Mouse (Mus musculus) skeletal muscle tissue, adult 2 months (tissue): ENCODE results near the gene Nme3.

Source experiments
- DNase-seq: peaks from one replicate; pipeline ENCODE4 v3.0.0-alpha.2; 2012; ENCODE audit warnings: low read depth, low spot score

The Nme3 gene

GRCm38 (mm10) chr17:24896241-24896992, at the start of gene Nme3:
Gene Nme3, plus strand, starts transcription at chr17:24896500.
- DNase-seq: no peak

DNA sequence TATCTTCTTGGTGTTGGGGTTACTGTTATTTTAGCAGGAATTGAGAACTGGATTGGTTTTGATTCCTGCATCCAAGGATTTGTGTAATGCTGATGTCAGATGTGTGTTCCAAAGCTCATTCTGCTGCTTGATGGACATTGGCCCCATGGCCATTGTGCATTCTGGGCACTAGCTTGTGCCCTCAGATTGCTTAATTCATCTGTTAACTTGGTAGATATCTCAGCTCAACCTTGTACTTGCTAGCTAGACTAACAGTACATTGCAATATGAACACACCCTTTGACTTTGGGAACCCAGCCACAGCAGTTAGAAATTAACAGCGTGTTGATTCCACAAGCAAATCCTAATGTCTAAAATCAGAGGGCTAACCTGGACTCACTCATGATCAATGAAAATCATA, 48.9 kb upstream of the Nme3 start:
- no peak for DNase-seq

- DNase-seq: no peak
Measured at GRCm38 (mm10) chr17:24848600-24849031, 47.7 kb upstream of the Nme3 start.

DNA sequence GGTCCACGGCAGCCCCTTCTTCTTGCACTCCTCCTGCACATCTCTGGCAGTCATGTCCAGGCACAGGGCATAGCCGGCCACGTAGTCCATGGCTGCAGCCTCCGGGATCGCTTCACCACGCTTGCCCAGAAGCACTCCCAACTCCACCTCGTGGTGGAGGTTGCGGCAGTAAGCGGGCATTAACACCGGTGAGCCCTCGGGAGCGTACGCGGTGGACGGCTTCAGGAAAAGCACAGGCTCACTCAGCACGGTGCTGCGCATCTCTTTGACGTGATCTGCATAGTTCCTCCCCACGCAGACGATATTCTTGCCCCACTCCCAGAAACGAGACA, 46.6 kb upstream of the Nme3 start:
- DNase-seq: no peak

- DNase-seq: peak; percentile 97
Measured at GRCm38 (mm10) chr17:24850065-24850772, 46.1 kb upstream of the Nme3 start, which contains the start of gene Fahd1. Gene Fahd1, minus strand, starts transcription at chr17:24850364.

GRCm38 (mm10) chr17:24850773-24851127, 45.5 kb upstream of the Nme3 start:
- DNase-seq: no peak

GRCm38 (mm10) chr17:24851381-24852125, 44.7 kb upstream of the Nme3 start:
- DNase-seq: no peak

DNA sequence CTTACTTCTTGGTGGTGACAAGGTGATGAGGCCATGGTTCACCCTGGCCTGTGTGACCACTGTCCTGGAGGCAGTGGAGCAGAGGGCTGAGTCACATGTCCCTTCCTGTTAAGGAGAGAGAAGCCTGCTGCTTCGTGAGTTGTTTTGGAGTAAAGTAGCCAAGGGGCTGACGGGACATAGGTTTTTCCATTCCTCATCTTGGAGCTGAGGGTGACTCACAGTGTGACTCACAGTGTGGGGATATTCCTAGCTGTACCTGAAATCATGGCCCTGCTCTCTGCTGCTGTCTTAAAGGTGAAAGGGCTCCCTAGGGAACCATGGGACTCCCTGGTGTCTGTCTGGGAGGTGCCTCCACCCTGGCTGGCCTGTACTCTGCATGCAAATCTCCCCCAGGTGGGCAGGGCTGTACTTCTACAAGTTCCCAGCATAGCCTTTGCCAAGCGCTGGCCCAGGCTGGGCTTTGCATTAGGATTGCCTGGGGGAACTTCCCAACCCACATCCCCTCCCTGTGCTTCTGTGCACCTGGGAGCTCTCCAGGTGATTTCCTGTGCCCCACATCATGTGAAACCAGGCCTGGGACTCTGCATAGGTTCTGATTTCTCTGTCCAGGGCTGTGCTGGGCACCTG, 40.3 kb upstream of the Nme3 start:
- DNase-seq: no peak

- no peak for DNase-seq
Measured at GRCm38 (mm10) chr17:24856589-24856988, 39.7 kb upstream of the Nme3 start.

GRCm38 (mm10) chr17:24857831-24858470, 38.3 kb upstream of the Nme3 start:
- no peak for DNase-seq

GRCm38 (mm10) chr17:24858967-24859366, 37.3 kb upstream of the Nme3 start:
- DNase-seq: peak; percentile 33

DNA sequence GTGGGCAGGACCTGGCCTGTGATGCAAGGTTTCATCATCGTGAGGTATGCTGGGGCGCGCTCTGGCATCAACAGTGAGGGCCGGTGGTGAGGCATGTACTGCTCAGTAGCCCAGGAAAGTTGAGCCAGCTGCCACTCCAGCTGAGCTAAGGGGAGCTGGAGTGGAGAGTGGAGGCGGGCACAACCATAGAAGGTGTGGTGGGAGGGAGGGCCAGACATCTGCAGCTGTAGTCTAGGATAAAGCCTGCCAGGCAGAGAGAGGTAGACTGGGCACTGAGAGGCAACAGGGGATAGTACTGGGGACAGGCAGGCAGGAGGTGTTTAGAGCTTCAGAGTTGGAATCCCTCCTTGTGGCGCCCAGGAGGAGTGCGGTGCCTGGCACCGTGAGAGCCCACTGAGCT, 36.2 kb upstream of the Nme3 start:
- DNase-seq: no peak

GRCm38 (mm10) chr17:24861785-24862184, 34.5 kb upstream of the Nme3 start:
- no peak for DNase-seq

- DNase-seq: no peak
Measured at GRCm38 (mm10) chr17:24865776-24866175, 30.5 kb upstream of the Nme3 start, which contains the start of gene Igfals. Gene Igfals, plus strand, starts transcription at chr17:24865997.

GRCm38 (mm10) chr17:24867914-24868313, 28.4 kb upstream of the Nme3 start:
- DNase-seq: no peak

DNA sequence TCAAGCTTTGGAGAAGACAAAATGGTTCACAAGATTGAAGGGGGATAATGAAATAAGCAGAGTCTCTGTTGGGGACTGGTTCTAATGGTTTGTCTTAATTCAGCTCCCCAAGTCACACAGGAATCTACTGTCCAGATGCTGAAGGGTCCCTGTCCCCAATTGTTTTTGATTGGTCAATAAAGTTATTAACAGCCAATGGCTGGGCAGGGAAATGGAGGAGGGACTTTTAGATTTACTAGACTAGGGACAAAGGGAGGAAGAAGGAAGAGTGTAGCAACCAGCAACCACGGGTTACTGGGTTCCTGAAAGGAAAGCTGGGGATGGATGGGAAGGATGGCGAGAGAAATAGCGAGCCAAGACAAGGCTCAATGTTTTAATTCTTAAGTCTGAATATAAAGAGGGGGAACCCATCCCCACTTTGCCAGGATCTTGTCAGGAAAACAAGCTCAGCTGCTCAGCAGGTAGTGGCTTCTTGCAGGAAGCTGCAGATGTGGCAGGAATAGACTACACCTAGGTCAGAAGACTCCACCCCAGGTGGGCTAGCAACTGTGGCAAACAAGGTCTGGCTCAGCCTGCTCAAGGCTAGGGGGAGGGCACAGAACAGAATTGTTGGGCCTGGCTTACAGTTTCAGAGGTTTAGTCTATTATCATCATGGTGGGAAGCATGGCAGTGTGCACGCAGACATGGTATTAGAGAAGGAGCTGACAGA, 22.4 kb upstream of the Nme3 start:
- no peak for DNase-seq

- no peak for DNase-seq
Measured at GRCm38 (mm10) chr17:24874405-24874745, 21.9 kb upstream of the Nme3 start.

GRCm38 (mm10) chr17:24874989-24875388, 21.3 kb upstream of the Nme3 start:
- DNase-seq: no peak

DNA sequence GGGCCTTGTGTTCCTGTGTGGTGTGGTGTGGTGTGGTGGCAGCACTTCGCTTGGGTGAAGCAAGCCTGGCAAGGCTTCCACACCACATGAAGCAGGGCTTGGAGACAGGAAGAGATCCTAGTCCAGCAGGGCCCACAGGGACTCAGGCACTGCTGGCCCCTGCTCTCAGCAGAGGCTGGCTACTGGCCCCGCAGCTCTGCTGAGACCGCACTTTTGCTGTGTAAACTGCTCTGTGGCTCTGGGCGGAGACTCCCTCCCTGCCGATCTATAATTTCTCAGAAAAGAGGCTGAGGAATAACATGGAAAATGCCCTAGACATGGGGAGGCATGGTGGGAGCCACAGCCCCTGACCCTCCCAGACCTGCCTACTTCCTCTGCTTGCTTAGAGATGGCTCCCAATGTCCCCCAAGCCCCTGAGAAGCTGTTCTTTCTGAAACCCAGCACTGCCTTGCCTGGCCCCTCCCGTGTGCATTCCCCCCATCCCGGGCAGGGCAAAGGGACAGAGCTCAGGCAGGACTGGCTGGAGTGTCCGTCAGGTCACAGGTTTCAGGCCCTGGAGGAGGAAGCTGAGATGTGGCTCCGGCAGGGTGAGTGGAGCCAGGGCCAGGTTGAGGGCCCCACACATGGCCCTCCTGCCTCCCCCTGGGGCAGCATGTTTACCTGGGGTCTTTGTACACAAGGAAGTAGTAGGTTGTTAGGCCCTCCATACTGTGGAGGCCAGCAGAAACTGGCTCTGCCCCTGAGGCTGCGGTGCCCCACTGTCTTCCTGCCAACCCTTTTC, 18.8 kb upstream of the Nme3 start:
- peak; percentile 71 for DNase-seq

DNA sequence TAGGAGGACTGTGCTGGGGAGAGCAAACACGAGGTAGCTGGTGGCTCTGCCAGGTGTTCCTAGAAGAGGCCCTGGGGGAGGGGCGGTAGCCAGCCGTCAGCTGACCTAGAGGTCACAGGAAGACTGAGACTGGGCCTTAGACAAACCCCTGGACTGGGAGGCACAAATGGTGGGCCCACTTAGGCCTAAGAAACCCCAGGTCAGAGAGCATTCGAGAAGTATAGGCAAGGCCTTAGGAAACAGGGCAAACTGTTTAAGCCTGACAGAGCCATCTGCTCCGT, 18.2 kb upstream of the Nme3 start:
- DNase-seq: peak; percentile 86
